Mouse (Mus musculus): ENCODE results near the gene Gins2.

GRCm38 (mm10) chr8:120610824-120611223, 21.7 kb upstream of the Gins2 start:
- TF ChIP-seq CTCF (IDR thresholded peaks at IDR 0.05; ENCODE audit: low read depth) (no peak), EP300 (IDR thresholded peaks at IDR 0.05; ENCODE audit: low read depth) (no peak)
